Mouse (Mus musculus) stomach, embryonic 16.5 days (tissue): ENCODE measurements at regions not wholly inside any gene's neighbourhood (a gene's known extent, or its start where the extent isn't known, plus 50 kb on each side); places are given as distances from the start of the nearest gene placed in this dataset.

ENCODE experiments used
- ATAC-seq: fragments of 200-750 bp; cut with Nextera tagmentation; 2 replicates; pipeline ENCODE4 v1.8.0; 2017; ENCODE audit warnings: moderate number of reproducible peaks, moderate TSS enrichment; ENCODE audit not compliant: insufficient read depth, low FRiP score
- H3K27ac ChIP-seq: fragments of 300-500 bp; sonication (generic); 2 replicates; pipeline ENCODE4 v1.5.1; 2014; ENCODE audit warnings: low read length
- H3K27me3 ChIP-seq: fragments of 300-500 bp; sonication (generic); 2 replicates; pipeline ENCODE4 v1.6.1; 2014; ENCODE audit warnings: low read length, control low read depth, mixed read lengths; ENCODE audit not compliant: control insufficient read depth, insufficient read depth
- H3K36me3 ChIP-seq: fragments of 300-500 bp; sonication (generic); 2 replicates; pipeline ENCODE4 v1.6.1; 2014; ENCODE audit warnings: low read length; ENCODE audit not compliant: control insufficient read depth, insufficient read depth
- H3K4me1 ChIP-seq: fragments of 300-500 bp; sonication (generic); 2 replicates; pipeline ENCODE4 v1.6.1; 2014; ENCODE audit warnings: low read length, control low read depth, mixed read lengths; ENCODE audit not compliant: control insufficient read depth, insufficient read depth
- H3K4me2 ChIP-seq: fragments of 300-500 bp; sonication (generic); 2 replicates; pipeline ENCODE4 v1.6.1; 2014; ENCODE audit warnings: low read depth, low read length, mixed read lengths
- H3K4me3 ChIP-seq: fragments of 300-500 bp; sonication (generic); replicated peaks from 2 replicates; pipeline ENCODE4 v1.5.1; 2014; ENCODE audit warnings: mild to moderate bottlenecking, low read length
- H3K9ac ChIP-seq: fragments of 300-500 bp; sonication (generic); 2 replicates; pipeline ENCODE4 v1.6.1; 2014; ENCODE audit warnings: low read length
- H3K9me3 ChIP-seq: fragments of 300-500 bp; sonication (generic); replicated peaks from 2 replicates; pipeline ENCODE4 v1.6.1; 2016; ENCODE audit warnings: low read length, control low read depth; ENCODE audit not compliant: control insufficient read depth
- WGBS: fragments of 180-500 bp; shearing (Covaris S2); extraction: QIAGEN DNeasy Blood & Tissue Kit; methylation state at CpG from one replicate; pipeline ENCODE4 v1.1.7; 2014; 5-methylcytosine and 5-hydroxymethylcytosine counted together

DNA sequence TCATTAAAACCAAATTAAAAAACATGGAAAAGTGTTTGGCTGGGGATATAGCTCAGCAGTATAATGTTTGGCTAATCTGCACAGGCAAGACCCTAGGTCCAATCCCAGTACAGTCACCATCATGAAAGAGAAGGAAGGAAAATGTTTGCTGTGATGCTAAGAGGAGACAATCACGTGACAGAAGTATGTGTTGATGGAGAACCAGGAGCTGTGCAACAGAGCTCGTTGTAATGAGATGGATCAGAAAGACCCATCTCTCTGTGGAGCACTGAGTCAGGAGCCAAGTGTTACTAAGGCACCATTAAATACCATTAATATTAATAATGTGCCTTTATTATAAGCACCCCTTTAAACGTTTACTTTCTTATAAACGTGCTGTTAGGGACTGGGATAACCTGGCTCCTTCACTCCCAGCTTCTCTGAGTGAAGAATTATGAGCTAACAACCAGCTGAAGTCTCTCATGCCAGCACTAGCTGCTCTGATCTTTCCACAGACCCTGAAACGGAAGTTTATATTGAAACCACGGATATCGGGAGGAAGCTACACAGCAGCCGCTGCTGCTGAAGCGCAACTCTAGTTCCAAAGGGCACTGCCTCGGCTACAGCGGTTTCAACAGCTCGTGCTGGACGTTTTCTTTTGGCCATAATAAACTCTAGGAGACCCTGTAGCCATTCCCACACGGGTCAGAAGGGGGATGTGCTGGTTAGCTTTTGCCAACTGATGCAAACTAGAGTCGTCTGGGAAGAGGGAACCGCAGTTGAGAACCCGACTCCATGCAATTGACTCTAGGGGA lies 167.7 kb downstream of the Tex36 start:
- H3K36me3 ChIP-seq: no peaks in the 10 kb centered on the region
- H3K27me3 ChIP-seq: no peaks in the 10 kb centered on the region
- H3K27ac ChIP-seq: no peak overlapping the region
- no peak overlapping the region for H3K4me3 ChIP-seq
- no peaks in the 10 kb centered on the region for H3K9me3 ChIP-seq
- peak overlapping the region; percentile 20; the same call in 1 of the 2 replicates for H3K4me2 ChIP-seq
- no peak overlapping the region for H3K9ac ChIP-seq
- 43% methylated on average over 17 of the region's 17 CpGs for WGBS
- H3K4me1 ChIP-seq: no peaks in the 10 kb centered on the region
- no peak for ATAC-seq

DNA sequence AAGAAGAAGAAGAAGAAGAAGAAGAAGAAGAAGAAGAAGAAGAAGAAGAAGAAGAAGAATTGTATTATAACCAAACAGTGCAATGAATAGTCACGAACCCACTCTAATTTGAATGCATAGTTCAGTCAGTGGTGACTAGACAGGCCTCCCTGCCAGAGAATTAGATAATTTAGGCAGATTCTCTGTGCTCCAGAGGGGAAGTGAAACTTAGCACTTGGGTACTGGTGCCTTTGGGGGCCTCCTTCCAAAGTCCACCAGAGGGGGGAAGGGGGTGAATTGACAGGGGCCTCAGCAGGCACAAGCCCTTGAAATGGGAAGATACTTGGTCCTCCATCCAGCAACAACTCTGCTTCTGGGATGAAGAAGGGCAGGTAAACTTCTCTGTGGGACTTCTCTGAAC lies 169.6 kb downstream of the Tex36 start:
- Histone ChIP-seq H3K27me3 (no peaks in the 10 kb centered on the region), H3K4me1 (no peaks in the 10 kb centered on the region), H3K36me3 (no peaks in the 10 kb centered on the region), H3K4me2 (no peak overlapping the region), H3K27ac (no peak overlapping the region), H3K9ac (no peak overlapping the region), H3K4me3 (no peak overlapping the region), H3K9me3 (no peaks in the 10 kb centered on the region)
- ATAC-seq: no peak
- WGBS: 96% methylated on average over 1 of the region's 1 CpGs

DNA sequence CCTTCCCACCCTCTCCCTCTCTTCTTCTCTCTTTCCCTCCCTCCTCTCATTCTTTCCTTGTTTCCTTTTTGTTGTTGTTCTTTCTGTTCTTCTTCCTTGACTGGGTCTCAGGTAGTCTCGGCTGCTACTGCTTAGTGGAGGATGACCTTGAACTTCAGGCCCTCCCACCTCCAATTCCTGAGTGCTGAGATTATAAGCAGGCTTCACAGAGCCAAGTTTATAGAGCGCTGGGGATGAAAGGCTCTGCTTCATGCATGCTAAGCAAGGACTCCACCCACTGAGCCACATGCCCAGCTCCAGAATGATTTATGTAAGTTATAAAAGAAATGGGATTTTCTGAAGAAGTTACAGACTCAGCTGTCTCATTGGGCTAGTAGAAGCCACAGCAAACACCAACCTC lies 199.9 kb downstream of the Tex36 start:
- no peak overlapping the region for H3K4me3 ChIP-seq
- H3K9me3 ChIP-seq: no peaks in the 10 kb centered on the region
- H3K36me3 ChIP-seq: no peaks in the 10 kb centered on the region
- H3K4me1 ChIP-seq: no peaks in the 10 kb centered on the region
- H3K4me2 ChIP-seq: no peak overlapping the region
- no peaks in the 10 kb centered on the region for H3K27me3 ChIP-seq
- ATAC-seq: no peak
- 38% methylated on average over 2 of the region's 2 CpGs for WGBS
- no peak overlapping the region for H3K9ac ChIP-seq
- no peak overlapping the region for H3K27ac ChIP-seq

DNA sequence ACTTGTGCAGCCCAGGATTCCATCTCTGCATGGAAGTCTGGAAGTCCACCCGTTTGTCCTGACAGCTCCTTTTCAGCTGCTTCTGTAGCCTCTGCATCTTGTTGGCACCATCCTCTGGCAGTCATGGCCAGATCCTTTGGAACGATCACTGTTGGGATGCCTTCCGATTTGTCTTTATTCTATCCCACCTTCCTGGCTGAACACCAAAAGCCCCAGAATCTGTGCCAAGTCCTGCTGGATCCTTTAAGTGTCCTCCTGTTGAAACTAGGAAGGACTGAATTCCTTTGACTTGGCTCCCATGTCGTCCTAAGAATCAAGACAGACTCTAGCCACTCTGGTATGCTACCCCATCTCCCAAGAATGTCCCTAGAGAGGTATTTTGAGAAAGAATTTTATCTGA lies 201.3 kb downstream of the Tex36 start:
- Histone ChIP-seq H3K4me1 (no peaks in the 10 kb centered on the region), H3K27ac (no peak overlapping the region), H3K4me3 (no peak overlapping the region), H3K27me3 (no peaks in the 10 kb centered on the region), H3K4me2 (no peak overlapping the region), H3K9ac (no peak overlapping the region), H3K36me3 (no peaks in the 10 kb centered on the region), H3K9me3 (no peaks in the 10 kb centered on the region)
- 60% methylated on average over 4 of the region's 4 CpGs for WGBS
- ATAC-seq: no peak

DNA sequence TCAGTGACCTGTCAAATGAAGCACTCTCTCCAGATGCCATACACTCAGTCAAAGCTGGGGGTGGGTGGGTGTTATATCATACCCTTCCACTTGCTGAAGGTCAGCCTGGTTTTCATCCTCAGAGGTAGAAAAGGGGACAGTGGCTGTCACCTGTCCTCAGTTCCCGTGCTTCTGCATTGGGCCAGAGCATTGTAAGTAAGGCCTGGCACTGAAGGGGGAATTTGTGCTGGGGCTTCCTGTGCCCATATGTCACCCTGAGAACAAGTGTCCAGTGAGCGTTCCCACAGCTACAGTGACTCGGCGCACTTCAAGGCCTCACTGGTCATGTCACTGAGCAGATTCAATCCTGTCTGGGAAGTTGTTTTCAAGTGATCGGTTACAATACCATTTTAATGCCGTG lies 213.2 kb downstream of the Tex36 start:
- 77% methylated on average over 6 of the region's 6 CpGs for WGBS
- no peak overlapping the region for H3K9ac ChIP-seq
- no peaks in the 10 kb centered on the region for H3K9me3 ChIP-seq
- ATAC-seq: no peak
- H3K27me3 ChIP-seq: no peaks in the 10 kb centered on the region
- no peak overlapping the region for H3K27ac ChIP-seq
- no peak overlapping the region for H3K4me2 ChIP-seq
- no peaks in the 10 kb centered on the region for H3K4me1 ChIP-seq
- no peak overlapping the region for H3K4me3 ChIP-seq
- no peaks in the 10 kb centered on the region for H3K36me3 ChIP-seq

DNA sequence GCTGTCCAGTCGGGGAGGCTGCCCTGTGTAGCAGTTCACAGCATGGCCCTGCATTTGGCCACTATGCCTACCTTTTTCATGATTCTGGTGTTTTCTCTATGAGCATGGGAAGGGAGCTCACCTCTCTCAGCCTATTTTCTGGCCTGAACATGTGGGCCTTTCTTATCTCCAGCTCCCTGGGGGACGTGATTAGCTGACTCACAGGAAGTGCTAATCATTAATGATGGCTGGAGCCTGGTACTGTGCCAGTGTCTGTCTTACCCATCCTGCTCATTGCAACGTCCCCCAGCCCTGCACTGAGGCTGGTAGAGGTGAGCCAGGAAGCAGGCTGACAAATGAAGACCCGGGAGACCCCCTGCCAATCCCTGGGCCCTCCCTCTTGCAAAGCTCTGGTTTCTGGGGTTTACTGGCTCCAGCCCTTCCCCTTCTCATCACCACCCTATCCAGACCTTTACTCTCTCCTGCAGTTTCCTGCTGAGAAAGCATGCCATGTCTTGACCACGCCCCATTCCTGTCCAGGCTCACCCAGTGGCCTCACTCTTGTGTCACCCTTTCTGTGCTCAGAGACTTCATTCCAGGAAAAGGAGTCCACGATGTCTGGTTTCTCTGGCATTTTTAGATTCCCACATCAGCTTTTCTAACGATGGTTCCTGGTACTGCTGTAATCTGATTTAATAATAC lies 219.8 kb downstream of the Tex36 start:
- WGBS: 47% methylated on average over 7 of the region's 7 CpGs
- Histone ChIP-seq H3K36me3 (no peaks in the 10 kb centered on the region), H3K4me1 (0 out of 2 replicates have a peak, but pooled peaks cover 4% of the 10 kb centered on the region), H3K4me3 (no peak overlapping the region), H3K27ac (no peak overlapping the region), H3K4me2 (no peak overlapping the region), H3K9ac (no peak overlapping the region), H3K9me3 (no peaks in the 10 kb centered on the region), H3K27me3 (no peaks in the 10 kb centered on the region)
- peak; percentile 58; the same call in 1 of the 2 replicates for ATAC-seq

DNA sequence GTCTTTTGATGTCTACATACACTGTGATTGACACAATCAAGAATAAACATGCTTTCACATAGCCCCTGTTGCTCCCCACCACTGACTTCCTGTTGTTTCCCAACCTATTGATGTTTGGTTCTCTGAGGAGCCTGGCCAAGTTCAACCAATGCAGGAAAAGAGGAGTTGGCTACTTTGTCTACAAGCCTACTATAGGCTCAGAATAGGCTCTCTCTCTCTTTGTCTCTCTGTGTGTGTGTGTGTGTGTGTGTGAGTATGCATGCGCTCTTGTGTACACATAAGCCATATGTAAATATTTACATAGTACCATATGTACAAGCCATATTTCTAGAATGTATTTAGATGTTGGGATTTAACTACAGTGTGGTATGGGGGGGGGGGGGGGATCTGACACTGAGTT lies 222.6 kb downstream of the Tex36 start:
- no peaks in the 10 kb centered on the region for H3K9me3 ChIP-seq
- H3K27me3 ChIP-seq: no peaks in the 10 kb centered on the region
- no peak overlapping the region for H3K4me2 ChIP-seq
- no peak overlapping the region for H3K9ac ChIP-seq
- H3K4me1 ChIP-seq: 0 out of 2 replicates have a peak, but pooled peaks cover 4% of the 10 kb centered on the region
- no peak overlapping the region for H3K4me3 ChIP-seq
- no peaks in the 10 kb centered on the region for H3K36me3 ChIP-seq
- 36% methylated on average over 1 of the region's 1 CpGs for WGBS
- ATAC-seq: peak; percentile 68; the same call in 1 of the 2 replicates
- H3K27ac ChIP-seq: 0 out of 2 replicates have a peak overlapping the region, but pooled peaks have one; percentile 24

DNA sequence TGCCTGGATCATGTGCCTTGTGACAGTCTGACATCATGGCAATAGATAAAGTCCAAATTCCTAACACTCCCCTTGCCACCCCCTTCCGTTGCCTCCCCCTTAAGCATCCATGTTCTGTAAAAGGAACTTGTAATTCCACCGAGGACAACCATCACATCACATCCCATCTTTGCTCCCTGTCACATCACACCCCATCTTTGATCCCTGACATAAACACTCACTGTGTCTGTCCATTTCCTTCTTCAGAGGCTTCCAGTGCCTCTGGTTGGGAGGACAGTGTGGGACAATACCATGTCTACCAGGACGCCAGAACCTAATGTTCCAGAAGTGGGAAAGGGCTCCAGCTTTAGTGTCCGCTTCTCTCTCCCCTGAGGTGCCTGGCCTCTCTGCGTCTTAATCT lies 223.6 kb downstream of the Tex36 start:
- H3K4me3 ChIP-seq: no peak overlapping the region
- H3K4me2 ChIP-seq: no peak overlapping the region
- no peak overlapping the region for H3K9ac ChIP-seq
- WGBS: 86% methylated on average over 5 of the region's 5 CpGs
- no peak overlapping the region for H3K27ac ChIP-seq
- H3K27me3 ChIP-seq: no peaks in the 10 kb centered on the region
- H3K4me1 ChIP-seq: 0 out of 2 replicates have a peak, but pooled peaks cover 4% of the 10 kb centered on the region
- H3K36me3 ChIP-seq: no peaks in the 10 kb centered on the region
- no peak for ATAC-seq
- H3K9me3 ChIP-seq: no peaks in the 10 kb centered on the region

DNA sequence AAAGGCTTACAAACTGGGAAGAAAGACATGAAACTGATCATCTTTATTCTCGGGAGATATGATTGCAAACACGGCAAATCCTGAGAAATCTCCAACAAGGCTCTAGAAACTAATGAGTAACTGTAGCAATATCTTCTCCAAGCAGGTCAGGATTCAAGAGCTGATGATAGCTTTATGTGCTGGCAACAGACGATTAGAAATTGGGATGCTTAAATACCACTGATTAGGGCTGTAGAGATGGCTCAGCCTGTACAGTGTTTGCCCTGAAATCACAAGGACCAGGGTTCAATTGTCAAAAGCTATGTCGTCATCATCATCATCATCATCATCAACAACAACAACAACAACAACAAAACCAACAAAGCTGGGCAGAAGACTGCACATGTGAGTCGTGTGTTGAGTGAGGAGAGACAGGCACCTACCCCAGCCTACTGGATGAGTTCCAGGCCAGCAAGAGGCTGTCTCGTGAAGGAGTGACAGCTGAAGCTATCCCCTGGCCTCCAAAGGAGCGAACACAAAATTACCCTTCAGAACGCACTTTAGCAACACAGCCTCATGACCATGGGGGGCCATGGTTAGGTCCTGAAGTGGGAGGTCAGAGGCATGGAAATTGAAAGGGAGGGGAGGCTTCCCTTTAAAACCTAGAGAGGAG lies 225.0 kb downstream of the Tex36 start:
- H3K4me3 ChIP-seq: no peak overlapping the region
- H3K27me3 ChIP-seq: no peaks in the 10 kb centered on the region
- ATAC-seq: no peak
- H3K4me2 ChIP-seq: no peak overlapping the region
- no peak overlapping the region for H3K27ac ChIP-seq
- no peaks in the 10 kb centered on the region for H3K4me1 ChIP-seq
- 70% methylated on average over 8 of the region's 8 CpGs for WGBS
- H3K36me3 ChIP-seq: no peaks in the 10 kb centered on the region
- H3K9me3 ChIP-seq: no peaks in the 10 kb centered on the region
- H3K9ac ChIP-seq: no peak overlapping the region
